Mouse (Mus musculus) splenic B cell, adult 2 months (primary cell): ENCODE results near the gene Klhl23.
"Not testable (repeated sequence)": the region's sequence is repeated elsewhere in the genome, so short reads cannot be mapped to it uniquely, and the experiment has no call there.

Experiments used
- DNase-seq: peaks from one replicate; pipeline ENCODE4 v3.0.0-alpha.2; 2011; ENCODE audit warnings: low read depth, low spot score
- H3K27me3 ChIP-seq: 2 replicates; pipeline ENCODE4 v1.6.1; 2012; ENCODE audit warnings: mild to moderate bottlenecking, low read length, moderate library complexity, mixed read lengths; ENCODE audit not compliant: control insufficient read depth, poor library complexity, insufficient read depth, severe bottlenecking
- H3K36me3 ChIP-seq: 2 replicates; pipeline ENCODE4 v1.6.1; 2012; ENCODE audit warnings: mild to moderate bottlenecking, low read length, moderate library complexity, mixed read lengths; ENCODE audit not compliant: control insufficient read depth, poor library complexity, insufficient read depth, severe bottlenecking

Klhl23 gene

DNA sequence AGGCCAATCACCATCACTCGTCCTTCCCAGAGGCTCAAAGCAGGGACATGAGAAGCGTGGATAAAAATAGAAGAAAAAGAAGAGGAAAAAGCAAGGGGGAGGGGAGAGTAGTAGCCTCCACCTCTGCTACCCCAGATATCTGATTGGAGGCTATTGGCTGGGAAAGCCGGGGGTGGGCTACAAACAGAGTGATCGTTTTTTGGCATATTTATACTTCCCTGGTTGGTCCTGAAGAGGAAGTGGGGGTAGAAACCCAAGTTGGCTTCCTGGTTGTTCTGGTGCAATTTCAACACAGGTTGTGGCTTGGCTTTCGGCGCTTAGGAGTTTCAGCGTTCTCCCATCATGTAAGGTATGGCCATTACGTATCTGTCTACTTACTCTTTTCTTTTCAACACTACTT lies at the start of gene Klhl23:
Gene Klhl23 (plus strand): TSS at position 234 of the 400 bp plus-strand sequence.
- DNase-seq: peak; percentile 5
- Histone ChIP-seq H3K27me3 (no peaks in the 10 kb centered on the region), H3K36me3 (no peaks in the 10 kb centered on the region)

DNA sequence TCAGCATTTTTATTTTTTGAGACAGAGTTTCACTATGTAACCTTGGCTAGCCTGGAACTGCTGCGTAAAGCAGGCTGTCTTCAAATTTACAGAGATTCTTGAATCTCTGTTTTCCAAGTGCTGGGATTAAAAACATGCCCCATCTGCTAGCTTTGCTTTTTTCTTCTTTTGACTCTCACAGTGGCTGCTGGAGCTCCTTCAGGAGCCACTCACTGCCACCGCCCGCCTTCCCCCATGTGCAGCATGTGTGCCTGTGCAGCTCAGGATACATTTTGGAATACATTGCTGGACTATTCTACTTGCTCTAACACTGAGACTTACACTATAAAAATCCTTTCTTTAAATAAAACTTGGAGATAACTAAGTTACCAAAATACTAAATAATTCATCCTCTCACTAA lies 48.4 kb upstream of the Klhl23 start:
- no peak for DNase-seq
- H3K36me3 ChIP-seq: no peaks in the 10 kb centered on the region
- no peaks in the 10 kb centered on the region for H3K27me3 ChIP-seq

- DNase-seq: peak; percentile 19
- no peaks in the 10 kb centered on the region for H3K27me3 ChIP-seq
- H3K36me3 ChIP-seq: no peaks in the 10 kb centered on the region
These were observed 43.5 kb upstream of the Klhl23 start for GRCm38 (mm10) chr2:69777985-69778835.

- no peaks in the 10 kb centered on the region for H3K27me3 ChIP-seq
- peak; percentile 75 for DNase-seq
These were observed 42.9 kb upstream of the Klhl23 start for GRCm38 (mm10) chr2:69778836-69779177.

GRCm38 (mm10) chr2:69788974-69789373 lies 32.8 kb upstream of the Klhl23 start:
- H3K36me3 ChIP-seq: peaks cover 2% of the 10 kb centered on the region; the same call in 1 of the 2 replicates
- DNase-seq: no peak
- no peaks in the 10 kb centered on the region for H3K27me3 ChIP-seq

More at GRCm38 (mm10) chr2:69778836-69779177, 42.9 kb upstream of the Klhl23 start:
- no peaks in the 10 kb centered on the region for H3K36me3 ChIP-seq

GRCm38 (mm10) chr2:69789429-69790069 lies 32.2 kb upstream of the Klhl23 start, which contains the start of the genes Ccdc173 and Phospho2:
Gene Ccdc173, minus strand, starts transcription at chr2:69789575.
Gene Phospho2, plus strand, starts transcription at chr2:69789623.
- Histone ChIP-seq H3K36me3 (peaks cover 2% of the 10 kb centered on the region; the same call in 1 of the 2 replicates), H3K27me3 (no peaks in the 10 kb centered on the region)
- DNase-seq: peak; percentile 99

- Histone ChIP-seq H3K36me3 (peaks cover 2% of the 10 kb centered on the region; the same call in 1 of the 2 replicates), H3K27me3 (no peaks in the 10 kb centered on the region)
- peak; percentile 88 for DNase-seq
These were observed 31.5 kb upstream of the Klhl23 start for GRCm38 (mm10) chr2:69790285-69790684.

GRCm38 (mm10) chr2:69790722-69791121 lies 31.0 kb upstream of the Klhl23 start:
- H3K27me3 ChIP-seq: no peaks in the 10 kb centered on the region
- H3K36me3 ChIP-seq: peaks cover 2% of the 10 kb centered on the region; the same call in 1 of the 2 replicates
- no peak for DNase-seq

- no peaks in the 10 kb centered on the region for H3K36me3 ChIP-seq
- no peaks in the 10 kb centered on the region for H3K27me3 ChIP-seq
- peak; percentile 80 for DNase-seq
These were observed 18.8 kb upstream of the Klhl23 start for GRCm38 (mm10) chr2:69802911-69803312.

GRCm38 (mm10) chr2:69803756-69804155 lies 18.0 kb upstream of the Klhl23 start:
- no peaks in the 10 kb centered on the region for H3K27me3 ChIP-seq
- DNase-seq: no peak

GRCm38 (mm10) chr2:69804663-69805062 lies 17.1 kb upstream of the Klhl23 start:
- DNase-seq, H3K36me3 ChIP-seq, H3K27me3 ChIP-seq: not testable (repeated sequence)

More at GRCm38 (mm10) chr2:69803756-69804155, 18.0 kb upstream of the Klhl23 start:
- H3K36me3 ChIP-seq: no peaks in the 10 kb centered on the region

GRCm38 (mm10) chr2:69810169-69810568 lies 11.6 kb upstream of the Klhl23 start:
- DNase-seq: no peak
- H3K27me3 ChIP-seq: no peaks in the 10 kb centered on the region
- H3K36me3 ChIP-seq: no peaks in the 10 kb centered on the region

DNA sequence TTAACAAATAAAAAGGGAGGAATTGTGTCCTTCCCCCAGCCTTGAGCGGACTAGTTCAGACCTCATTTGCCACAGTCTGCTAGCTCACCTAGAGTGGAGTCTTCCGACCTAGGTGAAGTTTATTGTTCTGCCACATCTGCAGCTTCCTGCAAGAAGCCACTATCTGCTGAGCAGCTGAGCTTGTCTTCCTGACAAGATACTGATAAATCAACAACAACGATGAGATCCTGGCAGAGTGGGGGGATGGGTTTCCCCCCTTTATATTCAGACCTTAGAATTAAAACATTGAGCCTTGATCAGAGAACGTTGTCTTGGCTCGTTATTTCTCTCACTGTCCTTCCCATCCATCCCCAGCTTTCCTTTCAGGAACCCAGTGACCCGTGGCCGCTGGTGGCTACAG lies 10.4 kb upstream of the Klhl23 start:
- not testable (repeated sequence) for H3K27me3 ChIP-seq, H3K36me3 ChIP-seq, DNase-seq

DNA sequence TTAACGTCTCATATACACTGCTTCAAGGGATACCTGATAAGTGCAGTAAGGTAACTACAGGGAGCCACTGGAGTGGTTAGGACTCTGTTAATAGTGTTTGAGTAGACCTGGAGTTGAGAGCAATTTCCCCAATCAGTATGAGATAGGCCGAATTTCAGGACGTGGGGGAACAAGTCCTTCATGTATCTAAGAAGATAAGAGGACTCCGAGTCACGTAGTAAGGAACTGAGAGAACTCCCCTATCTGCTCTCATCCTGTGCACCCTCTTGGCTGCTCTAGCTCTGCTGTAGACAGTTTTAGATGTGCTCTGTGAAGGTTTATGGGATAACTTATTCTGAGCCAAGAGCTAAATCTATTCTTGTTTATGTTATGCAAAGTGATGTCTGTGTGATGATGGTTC lies 5.2 kb upstream of the Klhl23 start:
- no peak for DNase-seq
- Histone ChIP-seq H3K36me3 (no peaks in the 10 kb centered on the region), H3K27me3 (no peaks in the 10 kb centered on the region)
